Mouse (Mus musculus): ENCODE data around the gene Has1.

DNA sequence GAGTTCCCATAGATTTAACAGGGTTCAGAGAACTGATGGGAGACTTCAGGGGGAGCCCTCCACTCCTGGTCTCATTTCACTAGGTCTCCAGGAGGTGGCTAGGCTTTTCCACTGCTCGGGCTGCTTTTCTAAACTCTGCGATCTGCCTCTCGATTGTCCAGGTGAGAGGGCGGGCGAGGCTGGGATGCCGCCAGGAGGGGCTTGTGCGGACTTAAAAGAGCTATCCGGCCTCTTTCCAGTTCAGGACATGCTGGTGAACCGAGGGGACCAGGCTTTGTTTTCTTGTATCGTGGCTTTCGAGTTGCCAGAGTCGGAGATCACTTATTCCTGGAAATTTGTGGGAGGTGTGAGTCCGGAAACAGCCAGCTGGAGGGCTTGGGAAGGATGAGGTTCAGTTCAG lies 17.6 kb downstream of the Has1 start:
- no peak for TF ChIP-seq GATA1 (IDR thresholded peaks at IDR 0.05; ENCODE audit: low read length)
- no peak for TF ChIP-seq TAL1 (IDR thresholded peaks at IDR 0.05; ENCODE audit: low read length)
